Mouse (Mus musculus) embryonic stem cell, embryonic (primary cell): ENCODE results near the gene Tlr5.

Experiments
- CTCF ChIA-PET, 4 experiments: fragments of 300-600 bp in 2 of 4; fragments of 350-600 bp in 2 of 4; sonication (Branson Sonifier 250); formaldehyde crosslinking; loops; one replicate each; lab custom pipeline; 2022; ENCODE audit warnings: inconsistent platforms in 2 of 4; lab: Charles Lee
- POLR2A ChIA-PET, 4 experiments: fragments of 300-600 bp in 2 of 4; fragments of 350-600 bp in 2 of 4; sonication (Branson Sonifier 250); formaldehyde crosslinking; loops; one replicate each; lab custom pipeline; 2022; ENCODE audit warnings: antibody characterized with exemption in 4 of 4, inconsistent platforms in 1 of 4; lab: Charles Lee

The Tlr5 gene

DNA sequence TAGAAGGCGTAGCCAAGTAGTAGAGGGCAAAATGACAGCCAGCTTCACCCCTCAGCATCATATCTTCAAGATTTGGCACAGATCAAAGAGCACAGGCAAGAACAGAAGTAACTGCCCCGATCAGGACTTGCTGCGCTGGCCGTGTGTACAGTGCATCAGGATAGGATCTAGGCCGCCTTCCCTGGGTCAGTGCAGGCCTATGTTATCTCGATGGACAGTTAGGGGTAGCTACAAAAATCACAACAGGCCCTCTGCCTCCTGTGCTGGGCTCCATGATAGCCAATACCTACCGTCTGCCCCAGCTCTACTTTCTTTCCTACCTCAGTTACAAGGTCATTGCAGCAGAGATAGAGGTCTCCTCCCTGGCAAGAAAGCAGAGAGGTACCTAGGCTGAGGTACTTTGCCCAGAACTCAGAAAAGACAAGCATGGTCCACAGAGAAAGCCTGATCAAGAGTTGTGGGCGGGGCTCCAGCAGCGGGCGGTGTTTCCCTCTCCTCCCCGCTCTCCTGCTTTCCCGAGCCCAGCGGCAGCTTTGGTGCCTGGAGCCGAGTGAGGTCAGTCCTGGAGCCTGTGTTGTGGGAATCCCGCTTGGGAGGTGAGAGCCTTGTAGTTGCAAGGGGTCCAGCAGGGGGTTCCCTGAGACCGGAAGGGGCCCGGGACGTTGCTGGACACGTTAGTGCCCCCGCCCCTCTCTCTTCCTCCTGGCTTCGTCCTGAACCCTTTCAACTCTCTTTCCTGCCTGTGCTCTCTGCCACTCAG, at the start of gene Tlr5:
Tlr5 (plus strand) TSS at position 502 of the 760 bp plus-strand sequence.
- ChIA-PET CTCF (no interaction called here), POLR2A (interaction anchor here in 3 of 4 experiments (0.7 to 1.8 kb wide), 3 partner anchors 9 to 349 kb away, joined by 3 to 4 read pairs (median 4); no protein-coding TSS in a partner anchor)

DNA sequence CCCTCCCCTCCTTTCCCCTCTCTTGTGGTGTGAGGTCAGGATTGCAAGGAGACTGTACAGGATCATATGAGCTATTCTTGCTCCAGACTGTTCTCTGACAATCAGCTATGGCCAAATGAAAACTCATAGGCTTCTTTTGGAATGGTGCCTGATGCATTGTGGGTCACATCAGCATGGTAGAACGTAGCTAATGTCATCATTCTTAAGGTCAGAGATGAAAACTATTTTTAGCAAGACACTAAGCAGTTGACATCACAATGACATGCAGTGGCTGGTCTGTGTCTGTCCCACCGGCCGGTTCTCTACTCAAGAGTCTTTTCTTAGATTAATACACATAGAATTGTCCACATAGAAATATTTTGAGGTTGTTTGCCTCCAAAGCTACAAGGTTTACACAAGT, 48.9 kb upstream of the Tlr5 start:
- CTCF ChIA-PET: interaction anchor here in 1 of 4 experiments (0.9 kb wide), 1 partner anchor 8 kb away, joined by 3 read pairs; no protein-coding TSS in a partner anchor
- POLR2A ChIA-PET: no interaction called here

DNA sequence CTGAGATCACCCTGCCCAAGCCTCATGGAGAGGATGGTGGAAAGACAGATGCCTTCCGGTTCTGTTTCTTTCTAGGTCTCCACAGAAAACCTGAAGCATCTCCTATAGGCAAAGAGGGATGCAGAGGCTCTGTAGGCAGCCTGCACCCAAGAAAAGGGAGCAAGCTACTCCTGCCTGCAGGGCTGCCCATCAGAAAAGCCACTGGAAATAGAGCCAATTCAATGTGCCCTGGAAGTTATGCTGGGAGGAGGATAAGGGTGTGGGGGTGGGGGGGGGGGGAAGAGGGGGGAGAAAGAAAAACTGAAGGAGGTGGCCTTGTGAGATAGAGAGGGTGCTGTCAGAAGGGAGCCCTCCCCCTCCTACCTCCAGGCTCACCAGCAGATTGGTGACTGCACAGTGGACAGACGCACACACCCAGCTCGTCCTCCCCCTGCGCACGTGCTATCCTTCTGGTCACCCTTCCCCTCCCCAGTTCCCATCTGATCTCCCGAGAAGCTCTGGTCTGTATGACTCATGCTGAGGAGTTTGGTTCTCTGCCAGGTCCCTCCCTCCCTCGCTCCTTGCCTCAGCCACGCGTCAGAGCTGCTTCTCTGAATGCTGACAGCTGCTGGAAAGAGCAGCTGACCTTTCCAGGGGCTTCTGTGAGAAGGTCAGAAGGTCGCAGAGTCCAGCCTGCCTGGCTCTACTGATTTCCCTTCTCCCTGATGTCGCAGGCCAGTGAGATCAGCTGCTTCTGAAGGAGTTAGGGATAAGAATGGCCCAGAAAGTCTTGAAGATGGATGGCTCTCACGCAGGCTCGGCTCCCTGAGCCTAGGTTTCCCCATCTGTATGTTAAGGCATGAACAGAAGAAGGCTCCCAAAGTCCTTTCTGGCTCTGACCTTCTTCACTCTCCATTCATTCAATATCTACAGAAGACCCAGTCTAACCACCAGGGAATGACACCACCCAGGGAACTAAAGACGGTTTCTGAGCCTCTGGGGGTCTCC, 46.2 kb upstream of the Tlr5 start:
- ChIA-PET CTCF (interaction anchor here in 2 of 4 experiments (0.7 to 1.9 kb wide), 2 partner anchors 52 kb away, joined by 3 to 7 read pairs; no protein-coding TSS in a partner anchor), POLR2A (interaction anchor here in 2 of 4 experiments (1.1 to 1.2 kb wide), 2 partner anchors 39 to 626 kb away, joined by 3 read pairs; partner anchors contain the start of gene Degs1 (in 1 of the 2))

DNA sequence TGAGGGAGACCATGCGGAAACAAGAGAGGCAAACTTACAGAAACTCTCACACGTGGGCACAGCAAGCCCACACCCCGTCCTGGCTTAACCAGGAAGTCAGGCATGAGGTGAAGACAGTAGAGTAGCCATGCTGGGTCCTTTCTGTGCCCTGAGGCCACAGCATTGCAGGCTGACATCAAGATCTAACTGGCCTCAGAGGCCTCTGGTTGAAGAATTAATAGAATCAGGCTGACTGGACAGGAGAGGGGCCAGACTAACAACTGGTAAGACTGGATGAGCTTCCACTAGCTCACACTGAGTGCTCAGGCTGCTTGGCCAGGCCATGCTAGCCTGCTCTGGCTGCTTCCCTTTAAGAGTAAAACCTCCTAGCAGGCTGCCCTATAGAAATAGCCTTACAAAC, 45.5 kb upstream of the Tlr5 start:
- CTCF ChIA-PET: interaction anchor here in 1 of 4 experiments (1.9 kb wide), 1 partner anchor 51 kb away, joined by 7 read pairs; no protein-coding TSS in a partner anchor

DNA sequence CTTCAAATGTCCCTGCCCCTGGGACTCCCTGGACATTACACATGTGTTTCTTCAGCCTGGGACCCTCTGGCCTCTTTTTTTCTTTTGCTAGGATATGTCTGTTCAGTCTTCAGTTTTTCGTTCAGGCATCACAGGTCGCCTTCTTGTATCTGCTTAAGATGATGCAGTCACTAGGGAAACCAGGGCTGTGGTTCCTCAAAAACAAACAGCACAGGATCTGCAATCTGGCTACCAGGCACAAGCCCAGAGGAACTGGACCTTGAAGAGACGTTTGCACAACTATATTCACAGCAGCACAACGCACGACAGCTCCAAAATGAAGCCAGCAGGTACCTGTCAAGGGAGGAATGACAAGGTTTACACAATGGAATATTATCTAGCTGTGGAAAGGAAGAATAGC, 45.0 kb upstream of the Tlr5 start:
- POLR2A ChIA-PET: no interaction called here
- CTCF ChIA-PET: no interaction called here

More for the DNA sequence above, 45.5 kb upstream of the Tlr5 start:
- POLR2A ChIA-PET: interaction anchor here in 2 of 4 experiments (1.1 to 1.2 kb wide), 2 partner anchors 40 to 627 kb away, joined by 3 read pairs; partner anchors contain the start of gene Degs1 (in 1 of the 2)

DNA sequence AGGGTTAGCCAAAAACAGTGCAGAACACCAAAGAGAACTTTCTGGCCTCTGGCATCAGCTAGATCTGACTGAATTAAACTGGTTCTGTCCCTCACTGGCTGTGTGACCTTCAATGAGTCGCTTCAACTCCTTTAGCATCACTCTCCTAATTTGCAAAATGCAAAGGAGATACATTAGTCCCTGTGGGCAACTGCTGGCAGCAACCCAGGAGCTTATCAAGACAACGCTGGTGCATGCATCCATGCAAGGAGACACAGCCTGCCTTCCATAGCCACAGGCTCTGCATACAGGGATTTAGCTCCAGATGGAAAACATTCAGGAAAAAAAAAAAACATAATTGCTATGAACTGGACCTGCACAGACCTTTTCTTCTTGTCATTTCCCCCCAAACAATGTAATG, 42.0 kb upstream of the Tlr5 start:
- POLR2A ChIA-PET: interaction anchor here in 2 of 4 experiments (0.6 to 1.7 kb wide), 2 partner anchors 11 to 15 kb away, joined by 3 to 4 read pairs; no protein-coding TSS in a partner anchor
- CTCF ChIA-PET: interaction anchor here in 1 of 4 experiments (0.6 kb wide), 1 partner anchor 1533 kb away, joined by 11 read pairs; no protein-coding TSS in a partner anchor

DNA sequence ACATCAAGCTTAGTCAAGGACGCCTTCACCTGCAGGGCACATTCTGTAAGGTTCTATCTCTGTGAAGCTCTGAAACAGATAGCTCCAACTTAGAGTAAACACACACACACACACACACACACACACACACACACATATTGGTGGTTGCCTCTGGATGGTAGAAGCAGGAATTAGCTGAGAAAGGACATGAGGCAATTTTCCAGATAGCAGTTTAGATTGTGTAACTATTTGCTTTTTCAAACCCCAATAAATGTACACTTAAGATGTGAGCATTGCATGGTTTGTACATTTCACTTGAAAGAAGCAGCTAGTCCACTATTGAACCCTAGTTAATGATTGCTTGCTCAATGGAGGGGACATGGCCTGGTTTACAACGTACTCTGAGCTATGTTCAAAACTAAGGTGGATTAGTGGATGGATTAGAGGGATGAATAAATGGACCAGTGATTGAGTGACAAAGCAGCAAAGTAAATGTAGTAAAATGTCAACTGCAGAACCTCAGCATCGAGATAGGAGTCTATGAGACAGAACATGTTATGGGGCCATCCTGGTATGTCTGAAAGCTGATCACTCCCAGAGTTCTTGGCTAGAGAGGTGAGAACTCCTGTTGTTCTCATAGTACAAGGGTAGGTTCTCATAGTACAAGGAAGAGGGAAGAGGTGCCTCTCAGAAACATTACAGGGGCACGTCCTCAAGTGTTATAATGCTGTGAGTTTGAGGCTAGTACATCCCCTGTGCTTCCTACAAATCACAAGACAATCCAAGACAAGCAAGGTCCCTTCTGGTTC, 40.3 kb upstream of the Tlr5 start:
- ChIA-PET CTCF (interaction anchor here in 2 of 4 experiments (0.7 to 1.0 kb wide), 2 partner anchors 9 to 19 kb away, joined by 3 to 8 read pairs; no protein-coding TSS in a partner anchor), POLR2A (no interaction called here)

DNA sequence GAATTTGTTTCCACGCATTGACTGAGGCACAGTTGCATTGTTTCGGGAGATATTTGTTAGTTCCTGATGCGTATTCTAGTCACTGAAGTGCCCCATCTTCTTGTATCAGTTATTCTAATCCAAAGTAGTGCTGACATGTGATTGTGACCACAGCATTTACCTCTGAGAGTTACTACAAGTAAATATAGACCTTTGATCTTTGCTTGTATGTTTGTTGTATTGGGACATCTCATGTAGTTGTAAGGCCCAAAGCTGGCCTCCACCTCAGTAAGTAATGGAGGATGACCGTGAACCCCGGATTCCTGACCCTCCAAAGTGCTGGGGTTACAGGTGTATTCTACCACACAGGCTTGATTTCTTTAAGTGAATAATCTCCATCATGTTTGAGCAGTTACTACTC, 38.4 kb upstream of the Tlr5 start:
- POLR2A ChIA-PET: no interaction called here
- CTCF ChIA-PET: no interaction called here

DNA sequence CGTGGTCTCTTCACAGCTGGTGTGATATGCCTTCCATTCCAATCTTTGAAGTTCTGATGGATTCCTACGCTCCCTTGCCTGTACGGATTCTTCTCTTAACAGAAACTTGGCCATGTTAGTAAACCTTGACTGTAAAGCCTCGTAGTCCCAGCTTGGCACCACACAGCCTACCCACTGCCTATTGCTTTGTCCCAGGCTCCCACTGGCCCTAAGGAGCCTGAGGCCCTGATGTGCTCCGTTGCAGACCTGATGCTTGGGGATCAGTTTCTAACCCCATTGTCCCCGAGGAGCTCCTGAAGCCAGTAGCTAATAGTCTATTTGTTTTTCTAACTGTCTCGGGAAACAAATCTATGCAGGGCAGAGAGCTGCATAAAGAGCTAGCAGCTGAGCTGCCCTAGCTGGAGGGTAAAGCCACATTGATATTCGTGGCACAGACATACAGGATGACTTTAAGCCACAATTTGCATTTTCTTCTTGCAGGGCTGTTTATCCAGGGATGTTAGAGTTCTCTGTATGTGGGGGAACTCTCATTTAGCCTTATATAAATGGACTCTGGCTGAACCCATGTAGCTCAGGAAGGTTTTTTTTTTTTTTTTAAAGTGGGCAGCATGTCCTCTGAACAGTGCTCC, 35.8 kb upstream of the Tlr5 start:
- CTCF ChIA-PET: interaction anchor here in 2 of 4 experiments (0.6 to 0.7 kb wide), 2 partner anchors 28 to 441 kb away, joined by 3 to 7 read pairs; no protein-coding TSS in a partner anchor

DNA sequence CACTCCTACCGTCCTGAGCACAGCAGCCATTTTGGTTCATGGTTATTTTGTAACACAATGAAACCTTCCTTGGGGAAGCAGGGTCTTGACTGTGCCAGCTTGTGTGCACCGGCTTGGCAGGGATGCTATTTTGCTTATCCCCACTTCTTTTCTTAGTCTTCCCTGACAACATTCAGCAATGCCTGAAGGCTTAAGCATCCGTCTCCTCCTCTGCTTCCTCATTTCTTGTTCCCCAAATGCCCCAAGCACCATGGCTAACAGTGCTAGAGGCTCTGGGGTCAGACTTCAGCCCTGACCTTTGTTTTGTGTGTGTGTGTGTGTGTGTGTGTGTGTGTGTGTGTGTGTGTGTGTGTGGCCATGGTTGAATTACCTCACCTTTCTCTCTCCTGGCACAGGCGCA, 31.8 kb upstream of the Tlr5 start:
- POLR2A ChIA-PET: no interaction called here
- CTCF ChIA-PET: interaction anchor here in 1 of 4 experiments (0.7 kb wide), 1 partner anchor 427 kb away, joined by 6 read pairs; no protein-coding TSS in a partner anchor

More for the DNA sequence above, 35.8 kb upstream of the Tlr5 start:
- POLR2A ChIA-PET: interaction anchor here in 1 of 4 experiments (0.6 kb wide), 1 partner anchor 789 kb away, joined by 3 read pairs; no protein-coding TSS in a partner anchor

DNA sequence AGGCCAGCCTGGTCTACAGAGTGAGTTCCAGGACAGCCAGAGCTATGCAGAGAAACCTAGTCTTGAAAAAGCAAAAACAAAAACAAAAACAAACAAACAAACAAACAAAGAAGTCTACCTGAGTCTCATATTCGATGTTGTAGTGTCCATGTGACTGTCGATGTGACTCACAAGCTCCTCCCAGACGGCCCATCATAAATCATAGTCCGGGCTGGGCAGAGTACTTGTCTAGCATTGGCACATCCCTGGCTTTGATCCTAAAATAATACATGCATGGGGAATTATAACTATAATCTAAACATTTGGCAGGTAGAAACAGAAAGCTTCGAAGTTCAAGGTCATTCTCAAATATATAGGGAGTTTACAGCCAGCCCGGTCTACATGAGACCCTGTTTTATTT, 28.1 kb upstream of the Tlr5 start:
- ChIA-PET CTCF (no interaction called here), POLR2A (no interaction called here)

DNA sequence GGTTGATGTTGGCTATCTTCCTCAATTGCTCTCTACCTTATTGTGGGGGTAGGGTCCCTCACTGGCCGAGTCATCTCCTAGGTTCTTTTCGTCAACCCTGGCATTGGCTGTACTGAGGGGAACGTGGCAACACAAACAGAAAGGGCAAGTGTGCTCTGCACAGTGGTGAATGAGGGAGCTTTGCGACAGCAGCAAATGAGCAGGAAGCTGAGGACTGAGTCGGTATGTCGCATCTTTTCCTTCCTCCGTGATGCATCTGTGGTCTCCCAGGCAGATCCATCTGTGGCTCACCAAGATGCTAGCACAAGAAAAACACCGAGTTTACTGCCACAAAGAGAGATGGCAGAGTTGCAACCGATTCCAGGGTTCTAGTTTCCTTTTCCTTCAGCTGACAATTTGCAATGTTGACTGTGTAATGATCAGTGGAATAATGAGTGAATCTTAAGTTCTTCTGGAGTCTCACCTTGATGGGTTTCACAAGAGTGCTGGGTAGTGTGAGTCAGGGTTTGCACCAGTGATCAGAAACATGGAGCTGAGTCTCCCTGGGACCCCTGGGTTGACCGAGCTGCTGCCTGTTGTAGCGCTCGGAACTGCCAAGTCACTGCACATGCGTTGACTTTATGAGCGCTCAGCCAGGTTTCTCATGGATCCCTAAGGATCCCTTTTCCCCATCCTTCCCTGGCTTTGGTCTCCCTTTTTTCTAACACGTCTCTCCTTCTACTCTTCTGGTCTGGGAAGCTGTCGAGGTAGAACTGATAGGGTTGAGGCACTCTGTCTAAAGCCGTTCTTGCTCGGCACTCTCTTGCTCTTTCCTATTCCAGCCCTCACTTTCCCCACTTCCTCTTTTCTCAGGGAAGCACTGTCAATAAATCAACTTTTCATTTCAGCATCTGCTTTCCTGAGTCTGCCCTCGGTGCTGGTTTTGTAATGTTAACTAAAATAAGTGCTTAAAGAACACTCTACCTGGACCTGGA, 26.4 kb upstream of the Tlr5 start:
- CTCF ChIA-PET: no interaction called here

DNA sequence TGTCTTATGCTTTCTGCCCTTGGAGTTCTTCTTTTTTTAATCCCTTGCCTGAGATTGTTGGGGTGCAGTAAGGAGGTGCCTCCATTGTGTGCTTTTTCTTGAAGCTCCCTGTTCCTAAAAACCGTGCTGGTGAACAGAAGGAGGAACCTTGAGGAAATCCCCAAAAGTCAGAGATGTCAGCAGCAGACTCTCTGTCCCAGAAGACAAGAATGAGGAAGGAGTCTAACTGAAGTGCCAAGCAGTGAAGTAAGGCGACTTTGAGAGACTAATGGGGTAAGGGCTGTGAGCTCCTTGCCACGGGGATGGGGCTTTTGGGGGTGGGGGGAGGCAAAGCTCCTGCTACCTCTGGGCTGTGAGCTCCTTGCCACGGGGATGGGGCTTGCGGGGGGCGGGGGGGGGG, 19.1 kb upstream of the Tlr5 start:
- CTCF ChIA-PET: interaction anchor here in 2 of 4 experiments (0.6 to 1.3 kb wide), 4 partner anchors 24 to 380 kb away, joined by 3 to 5 read pairs (median 3); no protein-coding TSS in a partner anchor

More for the DNA sequence above, 26.4 kb upstream of the Tlr5 start:
- POLR2A ChIA-PET: interaction anchor here in 1 of 4 experiments (0.7 kb wide), 1 partner anchor 360 kb away, joined by 8 read pairs; no protein-coding TSS in a partner anchor

DNA sequence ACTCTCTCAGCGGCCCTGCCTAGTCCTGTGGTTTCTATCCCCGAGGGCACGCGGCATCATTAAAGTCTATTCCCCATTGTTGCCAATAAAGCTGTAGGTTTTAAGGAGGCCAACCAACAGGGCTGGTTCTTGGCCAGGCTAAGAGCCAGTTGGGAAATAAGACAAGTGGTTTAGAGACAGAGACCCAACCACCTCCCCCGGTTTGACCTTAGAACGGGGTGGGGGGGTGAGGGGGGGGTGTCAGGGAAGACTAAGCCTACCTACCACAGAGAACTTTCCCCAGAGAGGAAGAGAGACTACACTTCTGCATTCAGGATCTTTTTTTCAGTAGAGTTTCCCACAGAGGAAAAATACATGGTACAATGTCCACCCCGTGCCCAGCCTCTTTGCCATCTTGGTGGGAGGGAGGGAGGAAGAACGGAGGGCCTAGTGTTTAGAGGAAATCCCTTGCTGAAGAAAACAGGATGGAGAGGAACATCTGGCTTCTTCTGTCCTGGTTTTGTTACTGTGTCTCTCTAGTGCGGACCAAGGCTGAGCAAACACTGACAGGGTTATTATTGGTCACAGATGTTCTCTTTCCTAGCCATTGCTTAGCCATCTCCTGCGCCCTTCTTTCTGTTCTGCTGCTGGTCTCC, 17.0 kb upstream of the Tlr5 start:
- CTCF ChIA-PET: interaction anchor here in 2 of 4 experiments (0.9 to 2.0 kb wide), 2 partner anchors 22 to 290 kb away, joined by 3 to 4 read pairs; no protein-coding TSS in a partner anchor
- POLR2A ChIA-PET: interaction anchor here in 1 of 4 experiments (0.6 to 0.7 kb wide), 2 partner anchors 19 to 156 kb away, joined by 3 read pairs; no protein-coding TSS in a partner anchor

More for the DNA sequence above, 19.1 kb upstream of the Tlr5 start:
- POLR2A ChIA-PET: no interaction called here

DNA sequence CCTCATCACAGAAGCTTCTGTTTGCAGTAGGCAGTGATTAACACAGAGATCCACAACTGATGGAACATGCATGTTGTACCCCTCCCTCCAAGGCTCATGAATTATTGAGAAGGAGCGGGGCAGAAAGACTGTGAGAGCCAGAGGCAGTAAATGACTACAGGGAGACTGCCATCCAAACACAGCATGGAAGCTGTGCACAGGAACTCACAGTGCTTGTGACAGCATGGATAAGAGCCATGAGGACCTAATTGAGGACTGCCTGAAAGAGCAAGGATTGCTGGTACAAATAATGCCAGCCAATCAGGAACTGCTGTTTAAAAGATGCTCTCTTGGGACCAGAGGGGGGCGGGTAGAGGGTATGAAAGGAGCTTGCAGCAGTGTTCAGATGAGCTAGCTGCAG, 12.7 kb upstream of the Tlr5 start:
- CTCF ChIA-PET: no interaction called here
- POLR2A ChIA-PET: no interaction called here
